Mouse (Mus musculus) lung, embryonic 14.5 days (tissue): ENCODE results near the gene Bloc1s3. TPM values are rescaled to one million over a fixed set of nuclear protein-coding genes. Genes with fewer than 3 reads are reported as not detected.

Source experiments
- ATAC-seq: fragments of 200-750 bp; cut with Nextera tagmentation; 2 replicates; pipeline ENCODE4 v1.8.0; 2017; ENCODE audit warnings: mild to moderate bottlenecking, moderate TSS enrichment, moderate library complexity; ENCODE audit not compliant: insufficient read depth
- DNase-seq: peaks from one replicate; pipeline ENCODE4 v3.0.0-alpha.2; 2015
- H3K27ac ChIP-seq: fragments of 300-500 bp; sonication (generic); 2 replicates; pipeline ENCODE4 v1.5.1; 2014; ENCODE audit warnings: low read depth, mild to moderate bottlenecking, moderate library complexity
- H3K27me3 ChIP-seq: fragments of 300-500 bp; sonication (generic); 2 replicates; pipeline ENCODE4 v1.6.1; 2014; ENCODE audit warnings: low read length, control low read depth; ENCODE audit not compliant: insufficient read depth
- H3K36me3 ChIP-seq: fragments of 300-500 bp; sonication (generic); 2 replicates; pipeline ENCODE4 v1.6.1; 2014; ENCODE audit warnings: control low read depth; ENCODE audit not compliant: insufficient read depth
- H3K4me1 ChIP-seq: fragments of 300-500 bp; sonication (generic); 2 replicates; pipeline ENCODE4 v1.6.1; 2014; ENCODE audit warnings: antibody characterized with exemption, control low read depth; ENCODE audit not compliant: insufficient read depth
- H3K4me2 ChIP-seq: fragments of 300-500 bp; sonication (generic); 2 replicates; pipeline ENCODE4 v1.6.1; 2014; ENCODE audit warnings: mild to moderate bottlenecking
- H3K4me3 ChIP-seq: fragments of 300-500 bp; sonication (generic); 2 replicates; pipeline ENCODE4 v1.5.1; 2014; ENCODE audit warnings: low read depth, low read length
- H3K9ac ChIP-seq: fragments of 300-500 bp; sonication (generic); 2 replicates; pipeline ENCODE4 v1.6.1; 2014
- H3K9me3 ChIP-seq: fragments of 300-500 bp; sonication (generic); 2 replicates; pipeline ENCODE4 v1.6.1; 2016; ENCODE audit warnings: low read depth, low read length, control low read depth
- CTCF ChIP-seq: IDR thresholded peaks from 2 replicates; pipeline ENCODE4 v1.5.1; 2016; ENCODE audit warnings: antibody characterized with exemption, low read depth
- WGBS: fragments of 180-500 bp; shearing (Covaris S2); extraction: QIAGEN DNeasy Blood & Tissue Kit; methylation state at CpG from one replicate; pipeline ENCODE4 v1.1.7; 2014; 5-methylcytosine and 5-hydroxymethylcytosine counted together
- polyA plus RNA-seq: library from polyadenylated mRNA; unstranded; fragments of >200 nt; fragmentation: Nextera tagmentation; extraction: Ambion mirVana; gene quantifications from 2 replicates; pipeline ENCODE4 v1.2.1, GENCODE M21; 2014

Bloc1s3 gene
- polyA plus RNA-seq, 1 experiment from 2014 or later = 1.7 TPM

DNA sequence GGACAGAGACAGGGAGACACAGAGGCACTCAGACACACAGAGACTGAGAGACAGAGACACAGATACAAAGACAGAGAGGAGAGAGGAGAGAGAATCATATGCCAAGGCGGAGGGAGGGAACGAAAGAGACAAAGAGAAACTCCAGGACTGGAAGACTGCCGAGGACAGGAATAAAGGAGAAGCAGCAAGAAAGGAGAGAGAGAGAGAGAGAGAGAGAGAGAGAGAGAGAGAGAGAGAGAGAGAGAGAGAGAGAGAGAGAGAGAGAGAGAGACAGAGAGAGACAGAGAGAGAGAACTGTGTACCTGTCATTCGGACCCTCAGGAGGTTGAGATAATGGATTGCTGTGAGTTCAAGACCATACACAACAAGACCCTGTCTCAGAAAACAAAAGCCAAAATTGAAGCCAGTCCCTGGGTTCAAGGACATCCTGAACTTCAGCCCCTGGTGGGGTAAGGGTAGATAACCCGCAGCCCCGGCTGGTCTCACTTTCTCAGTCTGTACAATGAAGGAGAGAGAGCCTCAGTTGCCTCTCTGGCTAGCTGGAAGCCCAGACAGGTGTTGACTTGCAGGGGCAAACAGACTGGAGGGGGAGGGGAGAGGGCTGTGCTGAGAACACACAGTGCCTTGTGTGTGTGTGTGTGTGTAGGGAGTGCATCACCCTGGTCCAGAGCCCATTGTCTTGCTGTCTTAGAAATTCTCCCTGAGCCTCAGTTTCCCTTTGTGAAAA is 48.9 kb downstream of the Bloc1s3 start:
- H3K4me2 ChIP-seq = peak overlapping the region; percentile 94
- no peak overlapping the region for H3K27ac ChIP-seq
- ATAC-seq = no peak
- H3K4me3 ChIP-seq = peak overlapping the region; percentile 84
- WGBS = 16% methylated on average over 6 of the region's 6 CpGs
- no peaks in the 10 kb centered on the region for H3K9me3 ChIP-seq
- no peak for DNase-seq
- no peaks in the 10 kb centered on the region for H3K27me3 ChIP-seq
- no peaks in the 10 kb centered on the region for H3K4me1 ChIP-seq
- TF ChIP-seq CTCF = no peak
- 0 out of 2 replicates have a peak, but pooled peaks cover 6% of the 10 kb centered on the region for H3K36me3 ChIP-seq
- H3K9ac ChIP-seq = peak overlapping the region; percentile 87

- H3K27me3 ChIP-seq = no peaks in the 10 kb centered on the region
- peak within 1 kb of the TSS; percentile 87 for H3K9ac ChIP-seq
- WGBS = 2% methylated on average over 36 of the region's 42 CpGs
- no peaks in the 10 kb centered on the region for H3K9me3 ChIP-seq
- peak; percentile 93 for DNase-seq
- ATAC-seq = peak; percentile 88
- peak within 1 kb of the TSS; percentile 84 for H3K4me3 ChIP-seq
- H3K27ac ChIP-seq = peak within 1 kb of the TSS; percentile 81
- peaks cover 10% of the 10 kb centered on the region; the same call in 1 of the 2 replicates for H3K36me3 ChIP-seq
- TF ChIP-seq CTCF = no peak
- peak within 1 kb of the TSS; percentile 94 for H3K4me2 ChIP-seq
- no peaks in the 10 kb centered on the region for H3K4me1 ChIP-seq
Observed at GRCm38 (mm10) chr7:19458591-19459111, 49.5 kb downstream of the Bloc1s3 start, which contains the start of gene Mark4. TSS of gene Mark4 (minus strand) at chr7:19458821.

GRCm38 (mm10) chr7:19458072-19458486 is 50.1 kb downstream of the Bloc1s3 start:
- H3K27me3 ChIP-seq = no peaks in the 10 kb centered on the region
- H3K4me3 ChIP-seq = peak overlapping the region; percentile 84
- peak; percentile 73 for DNase-seq
- H3K4me2 ChIP-seq = peak overlapping the region; percentile 94
- under 1% methylated on average over 23 of the region's 31 CpGs for WGBS
- H3K9ac ChIP-seq = peak overlapping the region; percentile 87
- peak; percentile 62 for TF ChIP-seq CTCF
- H3K36me3 ChIP-seq = peaks cover 10% of the 10 kb centered on the region; the same call in 1 of the 2 replicates
- ATAC-seq = peak; percentile 78
- H3K9me3 ChIP-seq = no peaks in the 10 kb centered on the region
- H3K27ac ChIP-seq = peak overlapping the region; percentile 81
- H3K4me1 ChIP-seq = no peaks in the 10 kb centered on the region

DNA sequence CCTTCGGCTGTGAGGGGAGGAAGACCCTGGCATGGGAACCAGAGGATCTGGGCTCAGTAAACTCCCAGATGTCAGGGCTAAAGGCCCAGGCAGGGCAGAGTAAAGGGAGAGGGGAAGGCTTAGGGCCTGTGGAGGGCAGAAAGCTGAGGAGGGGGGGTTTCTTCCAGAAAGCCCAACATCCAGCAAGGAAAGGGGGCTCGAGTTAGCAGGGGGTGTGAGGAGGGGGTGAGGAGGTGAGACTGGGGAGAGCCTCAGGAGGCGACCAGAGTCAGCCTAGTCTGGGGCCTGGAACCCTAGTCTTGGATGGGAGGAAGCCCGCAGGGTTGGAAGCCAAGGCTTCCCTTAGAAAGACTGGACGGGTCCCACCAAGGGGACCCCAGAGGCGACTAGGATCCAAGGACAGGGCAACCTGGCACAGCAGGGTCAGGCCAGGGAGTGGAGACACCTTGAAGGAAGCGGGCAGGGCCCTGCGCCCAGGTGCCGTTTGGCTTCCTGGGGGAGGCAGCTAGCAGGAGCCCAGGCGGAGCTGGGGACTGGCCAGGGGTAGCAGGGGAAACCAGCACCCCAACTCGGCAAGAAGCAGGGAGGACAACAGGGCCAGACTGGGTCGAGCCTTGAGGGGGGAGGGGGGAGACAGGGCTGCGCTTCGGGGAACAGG is 50.6 kb downstream of the Bloc1s3 start:
- peak overlapping the region; percentile 87 for H3K9ac ChIP-seq
- peak overlapping the region; percentile 84 for H3K4me3 ChIP-seq
- 5% methylated on average over 14 of the region's 14 CpGs for WGBS
- no peaks in the 10 kb centered on the region for H3K27me3 ChIP-seq
- peak overlapping the region; percentile 81; the same call in 1 of the 2 replicates for H3K27ac ChIP-seq
- H3K4me2 ChIP-seq = peak overlapping the region; percentile 94
- no peaks in the 10 kb centered on the region for H3K9me3 ChIP-seq
- peaks cover 10% of the 10 kb centered on the region; the same call in 1 of the 2 replicates for H3K36me3 ChIP-seq
- DNase-seq (no peak), ATAC-seq (peak; percentile 1; the same call in 1 of the 2 replicates)
- no peaks in the 10 kb centered on the region for H3K4me1 ChIP-seq
- TF ChIP-seq CTCF = no peak

DNA sequence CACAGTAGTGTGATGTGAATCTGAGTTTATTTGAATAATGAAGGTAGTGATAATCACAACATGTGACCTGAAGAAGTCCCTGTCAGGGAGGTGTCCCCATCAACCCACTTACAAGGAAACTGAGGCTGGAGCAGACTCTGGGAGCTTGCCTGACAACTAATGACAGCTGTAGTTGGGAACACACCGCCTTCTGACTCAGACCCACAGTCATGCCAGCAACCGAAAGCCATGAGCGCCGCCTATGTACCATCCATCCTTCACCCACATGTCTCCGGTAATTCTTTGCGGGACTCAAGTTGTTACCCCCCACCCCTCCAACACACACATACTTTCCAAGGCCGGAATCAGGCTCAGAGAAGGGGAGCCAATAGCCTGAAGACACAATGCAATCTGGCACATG is 51.5 kb downstream of the Bloc1s3 start:
- DNase-seq = no peak
- ATAC-seq = no peak
- 90% methylated on average over 7 of the region's 7 CpGs for WGBS
- Histone ChIP-seq H3K27me3 (no peaks in the 10 kb centered on the region), H3K4me3 (peak overlapping the region; percentile 84; the same call in 1 of the 2 replicates), H3K4me2 (peak overlapping the region; percentile 94), H3K9ac (no peak overlapping the region), H3K4me1 (no peaks in the 10 kb centered on the region), H3K9me3 (no peaks in the 10 kb centered on the region), H3K27ac (no peak overlapping the region), H3K36me3 (peaks cover 17% of the 10 kb centered on the region)
- no peak for TF ChIP-seq CTCF

GRCm38 (mm10) chr7:19455819-19456495 is 52.2 kb downstream of the Bloc1s3 start:
- WGBS = 66% methylated on average over 11 of the region's 11 CpGs
- ATAC-seq (no peak), DNase-seq (no peak)
- Histone ChIP-seq H3K27ac (no peak overlapping the region), H3K4me3 (no peak overlapping the region), H3K9ac (no peak overlapping the region), H3K4me1 (no peaks in the 10 kb centered on the region), H3K4me2 (no peak overlapping the region; the same call in 1 of the 2 replicates), H3K36me3 (peaks cover 24% of the 10 kb centered on the region), H3K27me3 (no peaks in the 10 kb centered on the region), H3K9me3 (no peaks in the 10 kb centered on the region)
- no peak for TF ChIP-seq CTCF
